Mouse (Mus musculus): ENCODE data around the gene Kctd15. TPM values are rescaled to one million over a fixed set of nuclear protein-coding genes. Genes with fewer than 3 reads are reported as not detected.

Gene Kctd15
- polyA plus RNA-seq, 1 experiment from 2014 or later = 14.0 TPM

Other genes with a start within 250 kb of the Kctd15 start
- gene Chst8, start 156.0 kb upstream of the Kctd15 start, polyA plus RNA-seq (2015; fragmentation: Nextera tagmentation; extraction: Ambion mirVana) = 3.9 TPM in 2 replicates

Measured in intestine, embryonic 16.5 days (tissue).